25 mouse cellular contexts compared by ENCODE assay signal in genomic region chr2:57330812-57331211, GRCm38 (mm10).
DNase-seq lines count a peak whose midpoint lies in the region; ATAC-seq and TF ChIP-seq lines count a peak whose summit lies in the region.
"Had no signal": no experiment of that assay in that cellular context is flagged by ENCODE, and none has a peak within 500 bp of the region (broad histone marks: within the 10 kb centered on the region; RNA-seq: fewer than 3 reads in every experiment).

No protein-coding gene starts in this region.

- peak overlapping the region; percentile 51 for H3K4me3 ChIP-seq in bone marrow macrophage, adult 2 months (ENCODE audit: insufficient read depth, low read length)
- H3K4me3 ChIP-seq in megakaryocyte, embryonic 14.5 days (replicated peaks), result peak overlapping the region; percentile 70
- H3K4me3 ChIP-seq in liver, postnatal 0 days (ENCODE audit: low read depth, low read length), result no peak overlapping the region
- H3K4me3 ChIP-seq: gastrocnemius, adult 2 months; heart, embryonic 12.5 days; heart, embryonic 15.5 days; hindbrain, embryonic 15.5 days had no signal

- no peak for TF ChIP-seq EP300 in liver, postnatal 0 days (IDR thresholded peaks at IDR 0.05; ENCODE audit: low read depth)

- H3K27ac ChIP-seq in bone marrow macrophage, adult 2 months (ENCODE audit: insufficient read depth, low read depth, low read length), result peak overlapping the region; percentile 57
- no peak overlapping the region for H3K27ac ChIP-seq in liver, postnatal 0 days (ENCODE audit: low read depth)
- H3K27ac ChIP-seq: gastrocnemius, adult 2 months; heart, embryonic 15.5 days; hindbrain, embryonic 15.5 days had no signal

- 34% methylated on average over 3 of the region's 3 CpGs for WGBS in liver, postnatal 0 days (ENCODE audit: insufficient replicate concordance)

- DNase-seq in cerebellum, adult 11-12 months, result no peak
- no peak for DNase-seq in cerebellum, postnatal 25 days
- DNase-seq in liver, postnatal 0 days, result no peak
- DNase-seq in ovary, adult 18-20 months (ENCODE audit: low spot score), result no peak
- DNase-seq: adrenal gland, postnatal 14 days; cerebellum, adult 18-20 months; cerebellum, adult 9-10 months; cerebellum, postnatal 36 days; forebrain, postnatal 0 days; gastrocnemius, adult 2 months; gastrocnemius, postnatal 14 days; heart, adult 18-20 months; heart, postnatal 10 days; heart, postnatal 36 days had no signal

- no peak overlapping the region for H3K9ac ChIP-seq in liver, postnatal 0 days (replicated peaks)
- H3K9ac ChIP-seq: forebrain, postnatal 0 days; heart, embryonic 12.5 days; heart, embryonic 15.5 days; hindbrain, embryonic 15.5 days had no signal

- H3K36me3 ChIP-seq in megakaryocyte, embryonic 14.5 days (replicated peaks; ENCODE audit: low read length), result peaks cover 20% of the 10 kb centered on the region
- H3K36me3 ChIP-seq in liver, postnatal 0 days (replicated peaks; ENCODE audit: insufficient read depth, low read length), result no peaks in the 10 kb centered on the region
- H3K36me3 ChIP-seq: heart, embryonic 12.5 days; heart, embryonic 15.5 days; hindbrain, embryonic 15.5 days had no signal

- no peaks in the 10 kb centered on the region for H3K27me3 ChIP-seq in megakaryocyte, embryonic 14.5 days (replicated peaks)
- H3K27me3 ChIP-seq in liver, postnatal 0 days (ENCODE audit: insufficient read depth, low read length), result no peaks in the 10 kb centered on the region
- H3K27me3 ChIP-seq: CH12.LX; heart, embryonic 12.5 days; heart, embryonic 15.5 days; hindbrain, embryonic 15.5 days; Patski had no signal

- no peak overlapping the region for H3K4me2 ChIP-seq in liver, postnatal 0 days (ENCODE audit: low read depth, low read length)
- H3K4me2 ChIP-seq: heart, embryonic 12.5 days; heart, embryonic 15.5 days; hindbrain, embryonic 15.5 days had no signal

- H3K9me3 ChIP-seq in megakaryocyte, embryonic 14.5 days, result 0 out of 2 replicates have a peak, but pooled peaks cover 3% of the 10 kb centered on the region
- H3K9me3 ChIP-seq in liver, postnatal 0 days (ENCODE audit: low read length), result no peaks in the 10 kb centered on the region
- H3K9me3 ChIP-seq: G1E; heart, embryonic 12.5 days; heart, embryonic 15.5 days; hindbrain, embryonic 15.5 days had no signal

- H3K4me1 ChIP-seq in bone marrow macrophage, adult 2 months (ENCODE audit: control insufficient read depth, insufficient read depth, low read length), result peaks cover 7% of the 10 kb centered on the region
- H3K4me1 ChIP-seq in megakaryocyte, embryonic 14.5 days, result peaks cover 9% of the 10 kb centered on the region
- no peaks in the 10 kb centered on the region for H3K4me1 ChIP-seq in liver, postnatal 0 days (ENCODE audit: insufficient read depth)
- H3K4me1 ChIP-seq: heart, embryonic 15.5 days; hindbrain, embryonic 15.5 days had no signal

- ATAC-seq in hematopoietic stem cell, adult 5-6 weeks (replicated peaks in 1 of 2; ENCODE audit: insufficient read depth in 1 of 2, low FRiP score in 2 of 2, low TSS enrichment in 1 of 2, low read depth in 1 of 2, poor library complexity in 2 of 2, severe bottlenecking in 2 of 2), result peak; percentile 93 to 96
- no peak for ATAC-seq in liver, postnatal 0 days
- ATAC-seq: forebrain, embryonic 14.5 days; forebrain, postnatal 0 days; intestine, postnatal 0 days; Patski had no signal

- TF ChIP-seq CTCF in bone marrow macrophage, adult 2 months (IDR thresholded peaks at IDR 0.05; ENCODE audit: low read depth, low read length), result no peak
- no peak for TF ChIP-seq CTCF in liver, postnatal 0 days (IDR thresholded peaks at IDR 0.05; ENCODE audit: low read depth)

- TF ChIP-seq POLR2A in bone marrow macrophage, adult 2 months (IDR thresholded peaks at IDR 0.05; ENCODE audit: borderline replicate concordance, low read depth, low read length), result no peak
